Mouse (Mus musculus) hindbrain, embryonic 12.5 days (tissue): ENCODE measurements around the gene Ccdc173. TPM values are rescaled to one million over a fixed set of nuclear protein-coding genes. Genes with fewer than 3 reads are reported as not detected.
"Not testable (repeated sequence)": the region's sequence is repeated elsewhere in the genome, so short reads cannot be mapped to it uniquely, and the experiment has no call there.

Experiments used
- ATAC-seq: fragments of 200-750 bp; cut with Nextera tagmentation; 2 replicates; pipeline ENCODE4 v1.8.0; 2017; ENCODE audit warnings: moderate TSS enrichment; ENCODE audit not compliant: low FRiP score
- H3K27ac ChIP-seq: fragments of 300-500 bp; sonication (generic); 2 replicates; pipeline ENCODE4 v1.5.1; 2016; ENCODE audit warnings: mild to moderate bottlenecking
- H3K27me3 ChIP-seq: fragments of 300-500 bp; sonication (generic); 2 replicates; pipeline ENCODE4 v1.6.1; 2016; ENCODE audit warnings: mild to moderate bottlenecking
- H3K36me3 ChIP-seq: fragments of 300-500 bp; sonication (generic); 2 replicates; pipeline ENCODE4 v1.6.1; 2016; ENCODE audit warnings: mild to moderate bottlenecking
- H3K4me1 ChIP-seq: fragments of 300-500 bp; sonication (generic); 2 replicates; pipeline ENCODE4 v1.6.1; 2016
- H3K4me2 ChIP-seq: fragments of 300-500 bp; sonication (generic); replicated peaks from 2 replicates; pipeline ENCODE4 v1.6.1; 2016; ENCODE audit warnings: mild to moderate bottlenecking
- H3K4me3 ChIP-seq: fragments of 300-500 bp; sonication (generic); 2 replicates; pipeline ENCODE4 v1.5.1; 2016; ENCODE audit warnings: mild to moderate bottlenecking
- H3K9ac ChIP-seq: fragments of 300-500 bp; sonication (generic); 2 replicates; pipeline ENCODE4 v1.6.1; 2016; ENCODE audit warnings: mild to moderate bottlenecking, moderate library complexity
- H3K9me3 ChIP-seq: fragments of 300-500 bp; sonication (generic); replicated peaks from 2 replicates; pipeline ENCODE4 v1.6.1; 2016; ENCODE audit warnings: mild to moderate bottlenecking
- WGBS: fragments of 180-500 bp; shearing (Covaris S2); methylation state at CpG from one replicate; pipeline ENCODE4 v1.1.7; 2016; 5-methylcytosine and 5-hydroxymethylcytosine counted together
- polyA plus RNA-seq: library from polyadenylated mRNA; unstranded; fragments of >200 nt; fragmentation: Nextera tagmentation; extraction: Ambion mirVana; gene quantifications from 2 replicates; pipeline ENCODE4 v1.2.1, GENCODE M21; 2016

Gene Ccdc173
- polyA plus RNA-seq, 1 experiment from 2014 or later: 4.1 TPM

- 28% methylated on average over 8 of the region's 8 CpGs for WGBS
- Histone ChIP-seq H3K4me3 (peak within 1 kb of the TSS; percentile 94), H3K27ac (peak within 1 kb of the TSS; percentile 94), H3K36me3 (peaks cover 6% of the 10 kb centered on the region; the same call in 1 of the 2 replicates), H3K4me1 (peaks cover 27% of the 10 kb centered on the region), H3K9me3 (no peaks in the 10 kb centered on the region), H3K27me3 (no peaks in the 10 kb centered on the region), H3K9ac (peak within 1 kb of the TSS; percentile 97), H3K4me2 (peak within 1 kb of the TSS; percentile 81)
- ATAC-seq: no peak
These were observed 32.3 kb upstream of the Ccdc173 start, which contains the start of gene Klhl23 for GRCm38 (mm10) chr2:69821711-69822110. TSS of gene Klhl23 (plus strand) at chr2:69821944.

- H3K4me1 ChIP-seq: peaks cover 22% of the 10 kb centered on the region
- no peak overlapping the region for H3K27ac ChIP-seq
- H3K4me3 ChIP-seq: no peak overlapping the region
- ATAC-seq: no peak
- no peak overlapping the region for H3K4me2 ChIP-seq
- H3K27me3 ChIP-seq: no peaks in the 10 kb centered on the region
- H3K9me3 ChIP-seq: no peaks in the 10 kb centered on the region
- H3K9ac ChIP-seq: no peak overlapping the region
- peaks cover 6% of the 10 kb centered on the region; the same call in 1 of the 2 replicates for H3K36me3 ChIP-seq
- WGBS: 86% methylated on average over 1 of the region's 1 CpGs
These were observed 30.8 kb upstream of the Ccdc173 start for GRCm38 (mm10) chr2:69820201-69820600.

- WGBS: 83% methylated on average over 9 of the region's 9 CpGs
- no peak for ATAC-seq
These were observed 29.1 kb upstream of the Ccdc173 start for GRCm38 (mm10) chr2:69818350-69819085.

GRCm38 (mm10) chr2:69816575-69816974, 27.2 kb upstream of the Ccdc173 start:
- no peak for ATAC-seq
- WGBS: 86% methylated on average over 5 of the region's 5 CpGs
- Histone ChIP-seq H3K36me3 (no peaks in the 10 kb centered on the region), H3K27ac (no peak overlapping the region), H3K4me2 (no peak overlapping the region), H3K4me1 (peaks cover under 1% of the 10 kb centered on the region), H3K9me3 (no peaks in the 10 kb centered on the region), H3K9ac (no peak overlapping the region), H3K27me3 (no peaks in the 10 kb centered on the region), H3K4me3 (no peak overlapping the region)

More at GRCm38 (mm10) chr2:69818350-69819085, 29.1 kb upstream of the Ccdc173 start:
- Histone ChIP-seq H3K9me3 (no peaks in the 10 kb centered on the region), H3K4me2 (no peak overlapping the region), H3K27ac (no peak overlapping the region), H3K27me3 (no peaks in the 10 kb centered on the region), H3K4me1 (peaks cover 8% of the 10 kb centered on the region), H3K36me3 (no peaks in the 10 kb centered on the region), H3K4me3 (no peak overlapping the region), H3K9ac (no peak overlapping the region)

GRCm38 (mm10) chr2:69811349-69811748, 22.0 kb upstream of the Ccdc173 start:
- not testable (repeated sequence) for H3K4me2 ChIP-seq, H3K27me3 ChIP-seq, H3K9me3 ChIP-seq, H3K4me1 ChIP-seq, H3K9ac ChIP-seq, ATAC-seq, H3K27ac ChIP-seq, H3K4me3 ChIP-seq, H3K36me3 ChIP-seq
- WGBS: 70% methylated on average over 7 of the region's 7 CpGs

- Histone ChIP-seq H3K27ac (no peak overlapping the region), H3K4me1 (no peaks in the 10 kb centered on the region), H3K4me2 (no peak overlapping the region), H3K9ac (no peak overlapping the region), H3K4me3 (no peak overlapping the region), H3K9me3 (no peaks in the 10 kb centered on the region), H3K27me3 (no peaks in the 10 kb centered on the region), H3K36me3 (no peaks in the 10 kb centered on the region)
- no peak for ATAC-seq
- WGBS: 68% methylated on average over 15 of the region's 15 CpGs
These were observed 20.8 kb upstream of the Ccdc173 start for GRCm38 (mm10) chr2:69810169-69810568.

- not testable (repeated sequence) for ATAC-seq, H3K4me1 ChIP-seq, H3K36me3 ChIP-seq, H3K9me3 ChIP-seq, H3K9ac ChIP-seq, H3K27me3 ChIP-seq, H3K27ac ChIP-seq, H3K4me3 ChIP-seq, H3K4me2 ChIP-seq
- WGBS: 81% methylated on average over 9 of the region's 9 CpGs
These were observed 15.3 kb upstream of the Ccdc173 start for GRCm38 (mm10) chr2:69804663-69805062.

- 72% methylated on average over 8 of the region's 8 CpGs for WGBS
- Histone ChIP-seq H3K9me3 (no peaks in the 10 kb centered on the region), H3K4me2 (no peak overlapping the region), H3K9ac (no peak overlapping the region), H3K27me3 (no peaks in the 10 kb centered on the region), H3K27ac (no peak overlapping the region), H3K4me3 (no peak overlapping the region), H3K36me3 (no peaks in the 10 kb centered on the region), H3K4me1 (no peaks in the 10 kb centered on the region)
- no peak for ATAC-seq
These were observed 14.4 kb upstream of the Ccdc173 start for GRCm38 (mm10) chr2:69803756-69804155.

GRCm38 (mm10) chr2:69802911-69803312, 13.5 kb upstream of the Ccdc173 start:
- no peak overlapping the region for H3K4me2 ChIP-seq
- no peaks in the 10 kb centered on the region for H3K27me3 ChIP-seq
- peaks cover 1% of the 10 kb centered on the region for H3K36me3 ChIP-seq
- no peak overlapping the region for H3K4me3 ChIP-seq
- no peak overlapping the region for H3K9ac ChIP-seq
- no peaks in the 10 kb centered on the region for H3K4me1 ChIP-seq
- H3K9me3 ChIP-seq: no peaks in the 10 kb centered on the region
- WGBS: 51% methylated on average over 5 of the region's 5 CpGs
- ATAC-seq: no peak
- H3K27ac ChIP-seq: no peak overlapping the region

- Histone ChIP-seq H3K4me3 (no peak overlapping the region), H3K9ac (no peak overlapping the region), H3K27ac (no peak overlapping the region), H3K36me3 (peaks cover 29% of the 10 kb centered on the region), H3K27me3 (no peaks in the 10 kb centered on the region), H3K4me2 (peak overlapping the region; percentile 85), H3K4me1 (peaks cover 2% of the 10 kb centered on the region; the same call in 1 of the 2 replicates), H3K9me3 (no peaks in the 10 kb centered on the region)
- WGBS: 86% methylated on average over 4 of the region's 4 CpGs
- ATAC-seq: no peak
These were observed 1.3 kb upstream of the Ccdc173 start for GRCm38 (mm10) chr2:69790722-69791121.

- Histone ChIP-seq H3K36me3 (peaks cover 24% of the 10 kb centered on the region), H3K4me1 (peaks cover 2% of the 10 kb centered on the region; the same call in 1 of the 2 replicates), H3K4me3 (peak overlapping the region; percentile 63), H3K9ac (no peak overlapping the region), H3K9me3 (no peaks in the 10 kb centered on the region), H3K4me2 (peak overlapping the region; percentile 85), H3K27me3 (no peaks in the 10 kb centered on the region), H3K27ac (0 out of 2 replicates have a peak overlapping the region, but pooled peaks have one; percentile 89)
- ATAC-seq: peak; percentile 26
- 2% methylated on average over 10 of the region's 10 CpGs for WGBS
These were observed 910 bp upstream of the Ccdc173 start for GRCm38 (mm10) chr2:69790285-69790684.

- Histone ChIP-seq H3K27ac (peak overlapping the region; percentile 89), H3K27me3 (no peaks in the 10 kb centered on the region), H3K9me3 (no peaks in the 10 kb centered on the region), H3K4me3 (peak overlapping the region; percentile 63), H3K36me3 (peaks cover 17% of the 10 kb centered on the region), H3K4me2 (peak overlapping the region; percentile 85), H3K4me1 (peaks cover 2% of the 10 kb centered on the region; the same call in 1 of the 2 replicates), H3K9ac (peak overlapping the region; percentile 64)
- WGBS: 28% methylated on average over 9 of the region's 9 CpGs
- ATAC-seq: peak; percentile 42
These were observed 401 bp downstream of the Ccdc173 start for GRCm38 (mm10) chr2:69788974-69789373.

GRCm38 (mm10) chr2:69778836-69779177, 10.6 kb downstream of the Ccdc173 start:
- no peak for ATAC-seq
- Histone ChIP-seq H3K9ac (no peak overlapping the region), H3K4me1 (no peaks in the 10 kb centered on the region), H3K4me2 (no peak overlapping the region), H3K27me3 (no peaks in the 10 kb centered on the region), H3K9me3 (no peaks in the 10 kb centered on the region), H3K36me3 (peaks cover 31% of the 10 kb centered on the region), H3K27ac (no peak overlapping the region), H3K4me3 (no peak overlapping the region)
- WGBS: 56% methylated on average over 5 of the region's 5 CpGs
